Mouse (Mus musculus) stomach, embryonic 15.5 days (tissue): ENCODE data around the gene Gatm. TPM values are rescaled to one million over a fixed set of nuclear protein-coding genes. Genes with fewer than 3 reads are reported as not detected.

ENCODE experiments used
- ATAC-seq: fragments of 200-750 bp; cut with Nextera tagmentation; 2 replicates; pipeline ENCODE4 v1.8.0; 2017; ENCODE audit warnings: low read depth, moderate number of reproducible peaks, moderate TSS enrichment; ENCODE audit not compliant: insufficient read depth, low FRiP score
- H3K27ac ChIP-seq: fragments of 300-500 bp; sonication (generic); 2 replicates; pipeline ENCODE4 v1.5.1; 2015; ENCODE audit warnings: mild to moderate bottlenecking, inconsistent platforms
- H3K27me3 ChIP-seq: fragments of 300-500 bp; sonication (generic); replicated peaks from 2 replicates; pipeline ENCODE4 v1.6.1; 2015; ENCODE audit warnings: inconsistent platforms
- H3K36me3 ChIP-seq: fragments of 300-500 bp; sonication (generic); 2 replicates; pipeline ENCODE4 v1.6.1; 2015; ENCODE audit warnings: inconsistent platforms
- H3K4me1 ChIP-seq: fragments of 300-500 bp; sonication (generic); 2 replicates; pipeline ENCODE4 v1.6.1; 2015; ENCODE audit warnings: inconsistent platforms
- H3K4me2 ChIP-seq: fragments of 300-500 bp; sonication (generic); 2 replicates; pipeline ENCODE4 v1.6.1; 2015; ENCODE audit warnings: mild to moderate bottlenecking, inconsistent platforms
- H3K4me3 ChIP-seq: fragments of 300-500 bp; sonication (generic); replicated peaks from 2 replicates; pipeline ENCODE4 v1.5.1; 2015; ENCODE audit warnings: inconsistent platforms
- H3K9ac ChIP-seq: fragments of 300-500 bp; sonication (generic); 2 replicates; pipeline ENCODE4 v1.6.1; 2015; ENCODE audit warnings: inconsistent platforms
- H3K9me3 ChIP-seq: fragments of 300-500 bp; sonication (generic); 2 replicates; pipeline ENCODE4 v1.6.1; 2016; ENCODE audit warnings: inconsistent platforms
- WGBS: fragments of 180-500 bp; shearing (Covaris S2); methylation state at CpG from one replicate; pipeline ENCODE4 v1.1.7; 2015; 5-methylcytosine and 5-hydroxymethylcytosine counted together
- polyA plus RNA-seq: library from polyadenylated mRNA; unstranded; fragments of >200 nt; fragmentation: Nextera tagmentation; extraction: Ambion mirVana; gene quantifications from 2 replicates; pipeline ENCODE4 v1.2.1, GENCODE M21; 2015

The Gatm gene
- polyA plus RNA-seq, 1 experiment from 2014 or later: 22.4 TPM

GRCm38 (mm10) chr2:122605829-122606228 is 5.3 kb downstream of the Gatm start:
- H3K27me3 ChIP-seq: 0 out of 2 replicates have a peak, but pooled peaks cover 3% of the 10 kb centered on the region
- H3K9ac ChIP-seq: no peak overlapping the region
- no peaks in the 10 kb centered on the region for H3K9me3 ChIP-seq
- H3K4me3 ChIP-seq: no peak overlapping the region
- H3K4me1 ChIP-seq: 0 out of 2 replicates have a peak, but pooled peaks cover 3% of the 10 kb centered on the region
- no peaks in the 10 kb centered on the region for H3K36me3 ChIP-seq
- no peak overlapping the region for H3K27ac ChIP-seq
- no peak overlapping the region for H3K4me2 ChIP-seq
- WGBS: 73% methylated on average over 5 of the region's 5 CpGs
- no peak for ATAC-seq

DNA sequence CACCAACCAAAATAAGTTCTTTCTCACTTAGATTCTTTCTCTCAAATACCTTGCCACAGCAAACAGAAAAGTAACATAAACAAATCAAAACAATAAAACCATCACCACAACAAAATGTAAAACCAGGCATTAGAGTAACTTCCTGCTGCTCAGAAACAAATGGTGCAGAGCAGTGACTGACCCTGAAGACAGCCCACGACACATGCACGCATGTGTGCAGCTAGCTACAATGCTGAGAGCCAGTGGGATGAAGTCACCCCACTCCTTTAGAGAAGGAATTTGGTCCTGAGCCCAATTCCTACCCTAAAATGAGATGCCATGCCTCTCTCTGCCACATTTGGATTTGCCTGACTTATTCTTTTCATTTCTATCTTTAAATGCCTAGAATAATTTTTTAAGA is 9.7 kb downstream of the Gatm start:
- H3K9me3 ChIP-seq: no peaks in the 10 kb centered on the region
- ATAC-seq: no peak

GRCm38 (mm10) chr2:122599736-122600135 is 11.4 kb downstream of the Gatm start:
- no peaks in the 10 kb centered on the region for H3K9me3 ChIP-seq
- no peak overlapping the region for H3K4me3 ChIP-seq
- ATAC-seq: no peak
- no peaks in the 10 kb centered on the region for H3K36me3 ChIP-seq
- 84% methylated on average over 2 of the region's 2 CpGs for WGBS
- no peak overlapping the region for H3K9ac ChIP-seq
- no peaks in the 10 kb centered on the region for H3K27me3 ChIP-seq
- no peaks in the 10 kb centered on the region for H3K4me1 ChIP-seq
- no peak overlapping the region for H3K27ac ChIP-seq
- no peak overlapping the region for H3K4me2 ChIP-seq

More for the DNA sequence above, 9.7 kb downstream of the Gatm start:
- Histone ChIP-seq H3K27ac (no peak overlapping the region), H3K36me3 (no peaks in the 10 kb centered on the region), H3K27me3 (no peaks in the 10 kb centered on the region), H3K9ac (no peak overlapping the region), H3K4me3 (no peak overlapping the region), H3K4me2 (no peak overlapping the region), H3K4me1 (no peaks in the 10 kb centered on the region)
- 73% methylated on average over 2 of the region's 2 CpGs for WGBS

- H3K9ac ChIP-seq: no peak overlapping the region
- H3K9me3 ChIP-seq: no peaks in the 10 kb centered on the region
- H3K4me1 ChIP-seq: no peaks in the 10 kb centered on the region
- H3K4me3 ChIP-seq: no peak overlapping the region
- ATAC-seq: no peak
- 87% methylated on average over 16 of the region's 16 CpGs for WGBS
- no peak overlapping the region for H3K27ac ChIP-seq
- H3K27me3 ChIP-seq: no peaks in the 10 kb centered on the region
- H3K36me3 ChIP-seq: no peaks in the 10 kb centered on the region
- no peak overlapping the region for H3K4me2 ChIP-seq
Observed at GRCm38 (mm10) chr2:122595461-122595860, 15.6 kb downstream of the Gatm start.

DNA sequence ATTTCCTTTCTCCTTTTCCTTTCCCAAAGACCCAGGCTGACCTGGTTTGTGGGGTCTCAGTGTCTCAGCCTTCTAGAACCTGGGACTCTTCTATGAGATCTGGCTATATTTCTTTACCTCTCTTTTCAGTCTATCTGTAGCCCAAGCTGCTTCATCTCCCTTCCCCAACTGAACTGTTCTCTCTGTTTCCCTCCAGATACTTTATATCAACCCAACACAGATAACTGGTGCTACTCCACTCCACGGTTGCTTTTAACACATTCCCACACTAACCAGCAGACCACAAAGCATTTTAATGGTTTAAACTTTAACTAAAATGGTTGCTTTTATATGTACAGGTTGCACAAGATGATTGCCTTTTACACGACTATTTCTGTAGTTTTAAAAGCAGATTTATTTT is 19.9 kb downstream of the Gatm start:
- no peaks in the 10 kb centered on the region for H3K4me1 ChIP-seq
- H3K36me3 ChIP-seq: no peaks in the 10 kb centered on the region
- H3K27ac ChIP-seq: no peak overlapping the region
- H3K9ac ChIP-seq: no peak overlapping the region
- no peaks in the 10 kb centered on the region for H3K27me3 ChIP-seq
- H3K9me3 ChIP-seq: no peaks in the 10 kb centered on the region
- WGBS: 45% methylated on average over 2 of the region's 2 CpGs
- ATAC-seq: no peak
- H3K4me3 ChIP-seq: no peak overlapping the region
- H3K4me2 ChIP-seq: no peak overlapping the region

GRCm38 (mm10) chr2:122590351-122590750 is 20.8 kb downstream of the Gatm start:
- Histone ChIP-seq H3K4me3 (no peak overlapping the region), H3K36me3 (no peaks in the 10 kb centered on the region), H3K27me3 (no peaks in the 10 kb centered on the region), H3K4me2 (no peak overlapping the region), H3K27ac (no peak overlapping the region), H3K9me3 (no peaks in the 10 kb centered on the region), H3K4me1 (no peaks in the 10 kb centered on the region), H3K9ac (no peak overlapping the region)
- ATAC-seq: no peak
- WGBS: 60% methylated on average over 1 of the region's 1 CpGs

DNA sequence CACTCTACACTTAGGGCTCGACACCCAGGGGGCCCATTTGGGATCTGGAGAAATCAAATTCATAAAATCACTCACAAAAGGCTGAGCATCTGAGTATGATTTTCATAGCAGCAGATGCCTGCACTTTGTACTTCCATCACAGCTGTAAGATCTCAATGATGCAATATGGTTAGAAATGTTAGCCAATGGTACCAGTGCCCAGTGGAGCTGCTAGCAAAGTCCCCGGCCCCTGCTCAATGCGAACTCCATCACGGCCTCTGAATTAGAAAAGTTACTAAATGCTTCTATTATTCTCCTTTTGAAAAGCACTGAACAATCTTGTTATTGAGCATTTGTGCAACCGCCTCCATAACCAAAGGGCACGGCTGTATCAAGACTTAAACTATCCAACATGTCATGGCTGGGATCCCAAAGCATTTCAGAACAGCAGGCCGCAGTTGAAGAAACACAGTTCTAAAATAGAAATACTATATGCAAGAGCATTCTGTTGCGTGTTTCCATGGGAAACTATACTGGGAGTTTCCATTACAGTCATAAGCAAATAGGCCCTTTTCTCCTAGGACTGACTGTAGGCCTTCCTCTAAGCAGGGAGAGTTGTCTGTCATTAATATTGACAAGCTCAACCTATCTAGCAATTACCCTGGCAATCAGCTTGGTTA is 23.1 kb downstream of the Gatm start:
- ATAC-seq: no peak
- Histone ChIP-seq H3K27ac (no peak overlapping the region), H3K9ac (no peak overlapping the region), H3K36me3 (no peaks in the 10 kb centered on the region), H3K4me1 (no peaks in the 10 kb centered on the region), H3K27me3 (no peaks in the 10 kb centered on the region), H3K9me3 (no peaks in the 10 kb centered on the region), H3K4me2 (no peak overlapping the region), H3K4me3 (no peak overlapping the region)
- 83% methylated on average over 8 of the region's 8 CpGs for WGBS

DNA sequence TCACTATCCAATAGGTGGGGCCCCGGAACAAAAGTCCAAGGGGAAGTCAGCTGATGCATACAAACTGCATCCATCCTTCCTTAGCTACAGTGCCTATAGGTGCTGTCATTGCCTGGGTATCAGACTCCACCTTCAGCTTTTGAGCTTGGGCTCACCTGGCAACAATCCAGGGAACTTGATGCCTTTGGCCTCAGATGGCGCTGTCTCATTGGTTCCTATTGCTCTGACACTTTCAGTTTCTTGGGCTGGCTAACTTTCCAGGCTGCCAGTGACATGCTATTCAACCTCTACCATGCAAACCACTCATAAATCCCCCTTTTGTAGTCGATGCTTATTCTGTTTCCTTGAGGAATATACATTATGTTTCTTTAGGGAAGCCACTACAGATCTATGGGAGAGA is 24.8 kb downstream of the Gatm start:
- Histone ChIP-seq H3K27me3 (no peaks in the 10 kb centered on the region), H3K9ac (no peak overlapping the region), H3K9me3 (no peaks in the 10 kb centered on the region), H3K4me3 (no peak overlapping the region), H3K27ac (no peak overlapping the region), H3K36me3 (no peaks in the 10 kb centered on the region), H3K4me2 (no peak overlapping the region), H3K4me1 (no peaks in the 10 kb centered on the region)
- ATAC-seq: no peak
- WGBS: 64% methylated on average over 3 of the region's 3 CpGs

DNA sequence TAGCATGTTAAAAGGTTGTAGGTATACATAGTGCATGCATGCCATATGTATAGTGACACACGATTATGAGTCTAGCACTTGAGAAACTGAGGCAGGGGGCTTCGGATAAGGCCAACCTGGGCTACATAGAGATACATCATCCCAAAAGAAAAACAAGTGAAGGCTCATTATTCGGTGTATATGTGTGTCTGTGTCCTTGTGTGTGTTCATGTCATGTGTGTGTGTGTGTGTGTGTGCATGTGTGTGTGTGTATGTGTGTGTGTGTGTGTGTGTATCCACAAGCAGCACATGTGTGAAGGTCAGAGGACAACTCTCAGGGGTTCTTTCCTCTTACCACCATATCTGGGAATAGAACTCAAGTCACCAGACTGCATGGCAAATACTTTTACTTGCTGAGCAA is 28.8 kb downstream of the Gatm start:
- Histone ChIP-seq H3K27me3 (no peaks in the 10 kb centered on the region), H3K4me1 (no peaks in the 10 kb centered on the region), H3K9me3 (no peaks in the 10 kb centered on the region), H3K27ac (no peak overlapping the region), H3K4me3 (no peak overlapping the region), H3K4me2 (no peak overlapping the region), H3K9ac (no peak overlapping the region), H3K36me3 (no peaks in the 10 kb centered on the region)
- WGBS: 88% methylated on average over 3 of the region's 3 CpGs
- no peak for ATAC-seq

GRCm38 (mm10) chr2:122581361-122582017 is 29.6 kb downstream of the Gatm start:
- H3K27me3 ChIP-seq: no peaks in the 10 kb centered on the region
- H3K9me3 ChIP-seq: no peaks in the 10 kb centered on the region
- H3K4me2 ChIP-seq: no peak overlapping the region
- 0 out of 2 replicates have a peak, but pooled peaks cover 2% of the 10 kb centered on the region for H3K4me1 ChIP-seq
- 51% methylated on average over 3 of the region's 3 CpGs for WGBS
- peak overlapping the region; percentile 40; the same call in 1 of the 2 replicates for H3K27ac ChIP-seq
- no peak for ATAC-seq
- H3K4me3 ChIP-seq: no peak overlapping the region
- no peaks in the 10 kb centered on the region for H3K36me3 ChIP-seq
- no peak overlapping the region for H3K9ac ChIP-seq

- Histone ChIP-seq H3K9me3 (no peaks in the 10 kb centered on the region), H3K36me3 (no peaks in the 10 kb centered on the region), H3K9ac (no peak overlapping the region), H3K4me2 (no peak overlapping the region), H3K27ac (no peak overlapping the region), H3K4me3 (no peak overlapping the region), H3K27me3 (no peaks in the 10 kb centered on the region), H3K4me1 (0 out of 2 replicates have a peak, but pooled peaks cover 2% of the 10 kb centered on the region)
- no peak for ATAC-seq
- WGBS: 48% methylated on average over 10 of the region's 10 CpGs
Observed at GRCm38 (mm10) chr2:122580426-122580825, 30.7 kb downstream of the Gatm start.

- 63% methylated on average over 1 of the region's 1 CpGs for WGBS
- no peaks in the 10 kb centered on the region for H3K27me3 ChIP-seq
Observed at GRCm38 (mm10) chr2:122577316-122577715, 33.8 kb downstream of the Gatm start.

More at GRCm38 (mm10) chr2:122577316-122577715, 33.8 kb downstream of the Gatm start:
- H3K9me3 ChIP-seq: no peaks in the 10 kb centered on the region
- H3K4me3 ChIP-seq: no peak overlapping the region
- H3K36me3 ChIP-seq: no peaks in the 10 kb centered on the region
- 0 out of 2 replicates have a peak, but pooled peaks cover 2% of the 10 kb centered on the region for H3K4me1 ChIP-seq
- no peak overlapping the region for H3K4me2 ChIP-seq
- H3K9ac ChIP-seq: no peak overlapping the region
- ATAC-seq: no peak
- no peak overlapping the region for H3K27ac ChIP-seq
